Mouse (Mus musculus): ENCODE data around the gene Gkn2. TPM values are rescaled to one million over a fixed set of nuclear protein-coding genes. Genes with fewer than 3 reads are reported as not detected.

Gene Gkn2
- polyA plus RNA-seq (2021; fragmentation: Nextera tagmentation): not detected in 2 replicates
- long read RNA-seq, experiment 1: 0 reads
- long read RNA-seq, experiment 2: 0 reads

GRCm38 (mm10) chr6:87373057-87373456 is at the start of gene Gkn2:
TSS of gene Gkn2 (plus strand) at chr6:87373357.

GRCm38 (mm10) chr6:87335091-87335934 is 37.8 kb upstream of the Gkn2 start, which contains the start of gene Antxr1:
TSS of gene Antxr1 (minus strand) at chr6:87335821.

DNA sequence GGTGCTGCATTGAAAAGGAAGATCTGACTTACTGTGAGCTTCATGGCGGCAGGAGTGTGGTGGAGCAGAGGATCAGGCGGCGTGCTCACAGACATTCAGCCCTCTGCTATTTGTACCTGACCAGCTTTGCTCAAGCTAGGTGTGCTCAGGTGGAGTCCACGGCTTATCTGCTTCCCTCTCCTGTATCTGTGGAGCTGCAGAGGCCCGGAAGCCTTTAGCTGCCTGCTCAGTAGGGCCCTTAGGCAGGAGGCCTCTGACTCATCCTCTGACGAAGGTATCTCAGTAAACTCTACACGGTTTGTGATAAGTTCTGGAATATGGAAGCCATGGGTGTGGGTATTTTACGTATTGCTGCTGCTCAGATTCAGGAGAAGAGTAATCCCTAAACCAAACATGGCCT is 22.3 kb upstream of the Gkn2 start, which contains the start of gene Gkn1:
Gene Gkn1, minus strand, starts transcription at position 114 of the 400 bp plus-strand sequence.

DNA sequence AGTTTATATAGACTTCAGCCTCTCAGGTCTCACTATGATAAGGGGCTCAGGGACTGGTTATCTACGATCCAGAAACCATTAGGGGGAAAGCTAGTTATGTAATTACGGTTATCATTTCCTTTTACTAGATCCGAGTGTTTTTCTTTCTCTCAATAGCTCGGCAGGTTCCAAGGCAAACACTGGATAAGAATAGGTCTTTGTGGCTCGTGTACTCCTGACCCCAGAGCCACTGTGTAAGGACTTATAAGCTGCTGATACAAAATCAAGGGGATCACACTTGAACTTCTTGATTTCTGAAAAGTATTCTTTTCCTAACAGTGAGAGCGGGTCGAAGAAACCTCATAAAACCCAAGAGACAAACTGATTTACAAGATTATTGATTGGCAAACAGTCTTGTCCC is 15.7 kb downstream of the Gkn2 start, which contains the start of gene Gkn3:
Gene Gkn3, minus strand, starts transcription at position 59 of the 400 bp plus-strand sequence.

DNA sequence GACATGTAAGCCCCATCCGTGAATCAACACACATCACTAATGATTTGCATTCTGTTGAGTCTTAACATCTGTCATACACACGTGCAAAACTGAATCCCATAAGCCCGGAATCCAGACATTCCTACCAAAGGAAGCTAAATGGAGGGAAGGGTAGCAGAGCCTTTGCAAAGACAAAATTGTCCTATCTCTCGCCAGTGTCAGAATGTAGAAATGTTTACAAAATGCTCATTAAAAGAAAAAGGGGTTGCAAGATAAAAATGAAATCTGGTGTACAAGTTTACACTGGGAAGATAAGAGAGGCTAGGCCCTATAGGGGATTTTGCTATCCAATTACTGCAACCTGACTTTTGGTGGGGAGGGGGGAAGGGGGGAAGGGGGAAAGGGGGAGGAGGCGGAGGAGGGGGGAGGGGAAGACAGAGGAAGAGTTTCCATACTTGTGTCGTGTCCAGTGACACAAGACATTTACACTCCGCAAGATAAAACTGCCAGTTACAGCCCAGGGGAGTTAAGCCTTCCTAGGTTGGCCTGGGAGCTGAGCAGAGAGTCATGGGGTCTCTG is 55.4 kb downstream of the Gkn2 start, which contains the start of gene Bmp10:
Gene Bmp10, plus strand, starts transcription at position 508 of the 558 bp plus-strand sequence.

Other genes with a start within 250 kb of the Gkn2 start
- 1.5 and 1.7 TPM in 2 replicates for gene Antxr1, start 37.5 kb upstream of the Gkn2 start, polyA plus RNA-seq (2021; fragmentation: Nextera tagmentation)
- gene Gkn1, start 22.4 kb upstream of the Gkn2 start, polyA plus RNA-seq (2021; fragmentation: Nextera tagmentation): 0.16 and 0.18 TPM in 2 replicates
- gene Gkn3, start 15.6 kb downstream of the Gkn2 start, polyA plus RNA-seq (2021; fragmentation: Nextera tagmentation): 13.4 and 14.8 TPM in 2 replicates
- not detected in 2 replicates for gene Bmp10, start 55.6 kb downstream of the Gkn2 start, polyA plus RNA-seq (2021; fragmentation: Nextera tagmentation)
- gene Arhgap25, start 159.9 kb downstream of the Gkn2 start, polyA plus RNA-seq (2021; fragmentation: Nextera tagmentation): 3.3 and 4.3 TPM in 2 replicates
- gene Prokr1, start 217.4 kb downstream of the Gkn2 start, polyA plus RNA-seq (2021; fragmentation: Nextera tagmentation): 0.13 TPM in 1 of 2 replicates, not detected in the other